Mouse (Mus musculus): Measurements from ENCODE around the gene Arid3a.

The Arid3a gene

GRCm38 (mm10) chr10:79979401-79980155, 52.7 kb downstream of the Arid3a start:
- no peak for DNase-seq

GRCm38 (mm10) chr10:79983205-79983604, 56.4 kb downstream of the Arid3a start:
- peak; percentile 54 to 61 for DNase-seq

- peak; percentile 80 to 87 for DNase-seq
Measured at GRCm38 (mm10) chr10:79983670-79984069, 56.8 kb downstream of the Arid3a start.

DNA sequence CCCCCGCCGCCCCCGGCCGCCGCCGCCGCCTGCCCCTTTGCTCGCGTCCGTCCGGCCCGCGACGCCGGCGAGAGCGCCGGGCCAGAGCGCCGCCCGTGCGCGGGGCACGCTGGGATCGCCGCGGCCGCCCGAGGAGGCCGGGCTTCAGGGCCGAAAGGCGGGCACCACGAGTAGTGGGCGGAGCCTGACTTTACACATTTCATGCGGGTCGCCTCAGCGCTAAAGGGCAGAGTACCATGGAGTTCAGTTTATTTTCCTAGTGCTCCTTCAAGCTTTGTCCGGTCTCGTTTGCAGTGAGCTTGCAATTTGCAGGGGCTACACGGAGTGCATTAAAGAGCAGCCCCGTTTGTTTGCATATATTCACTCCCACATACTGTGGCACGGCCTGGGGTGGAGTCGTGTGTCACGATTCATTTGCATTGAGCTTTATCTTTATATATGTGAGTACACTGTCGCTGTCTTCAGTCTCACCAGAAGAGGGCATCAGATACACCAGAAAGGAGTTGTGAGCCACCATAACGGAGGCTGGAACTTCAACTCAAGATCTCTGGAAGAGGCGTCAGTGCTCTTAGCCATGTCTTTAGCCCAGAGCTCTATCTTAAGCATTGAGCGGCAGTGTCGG, 57.5 kb downstream of the Arid3a start, which contains the start of gene Tmem259:
Tmem259 (minus strand) TSS at position 136 of the 622 bp plus-strand sequence.
- DNase-seq = peak; percentile 90 to 93

- DNase-seq = peak; percentile 96 to 98
Measured at GRCm38 (mm10) chr10:79984871-79985270, 58.0 kb downstream of the Arid3a start.

DNA sequence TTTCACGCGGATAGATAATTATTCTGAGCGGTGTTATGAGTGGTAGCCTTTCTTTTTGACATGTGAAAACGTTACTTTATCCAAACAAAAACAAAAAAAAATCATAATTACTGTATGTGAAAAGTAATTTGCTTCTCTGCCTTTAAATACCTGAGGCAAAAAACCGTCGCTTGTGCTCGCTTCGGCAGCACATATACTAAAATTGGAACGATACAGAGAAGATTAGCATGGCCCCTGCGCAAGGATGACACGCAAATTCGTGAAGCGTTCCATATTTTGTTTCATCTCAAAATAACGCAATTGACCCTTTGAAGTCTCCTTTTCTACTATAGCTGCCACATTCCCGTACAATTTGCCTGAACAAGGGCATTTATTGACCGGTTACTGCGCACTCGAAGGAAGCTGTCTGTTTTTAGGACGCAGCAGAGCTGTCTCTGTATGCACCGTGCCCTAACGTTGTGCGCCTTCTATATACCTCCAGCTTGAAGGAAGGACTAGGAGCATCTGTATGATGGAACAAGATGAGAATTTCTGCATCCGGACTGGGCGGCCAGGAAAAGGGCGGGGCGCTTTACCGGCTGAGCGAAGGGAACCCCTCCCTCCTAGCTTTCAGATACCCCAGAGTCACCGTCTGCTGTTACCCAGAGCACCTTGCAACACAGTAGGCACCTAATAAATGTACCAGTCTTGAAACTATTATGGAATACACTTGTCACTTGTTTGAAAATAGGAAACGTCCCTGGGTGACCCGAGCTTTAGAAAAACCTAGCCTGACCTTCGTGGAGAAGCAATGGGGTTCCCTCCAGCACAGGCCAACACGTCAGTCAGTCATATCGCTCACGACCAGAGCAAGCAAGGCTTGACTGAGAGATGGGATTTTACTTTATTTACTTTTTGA, 58.7 kb downstream of the Arid3a start:
- peak; percentile 79 to 85 for DNase-seq

DNA sequence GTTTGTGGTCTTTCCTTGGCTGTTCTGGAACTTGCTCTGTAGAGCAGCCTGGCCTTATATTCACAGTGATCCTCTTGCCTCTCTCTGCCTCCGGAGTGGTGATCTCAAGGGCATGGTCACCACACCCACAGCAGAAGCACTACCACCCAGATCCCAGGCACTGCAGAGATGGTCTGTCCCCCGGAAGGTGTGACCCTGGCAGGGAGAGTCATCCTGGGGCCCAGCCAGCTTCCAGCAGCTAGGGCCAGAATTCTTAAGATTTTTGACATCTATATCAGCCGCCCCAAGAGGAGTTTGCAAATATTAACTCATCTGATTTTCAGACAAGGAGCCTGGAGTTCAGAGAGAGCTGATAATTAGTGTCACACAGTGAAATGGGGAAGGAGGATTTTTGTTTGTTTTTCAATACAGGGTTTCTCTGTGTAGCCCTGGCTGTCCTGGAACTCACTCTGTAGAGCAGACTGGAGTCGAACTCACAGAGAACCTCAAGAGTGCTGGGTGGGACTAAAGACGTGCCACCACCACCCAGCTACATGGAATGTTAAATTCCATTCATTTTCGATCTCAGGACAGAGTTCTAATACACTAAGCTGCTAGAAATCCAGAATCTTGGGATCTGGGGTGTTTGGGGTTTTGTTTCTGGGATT, 59.5 kb downstream of the Arid3a start:
- DNase-seq = peak; percentile 59 to 64

GRCm38 (mm10) chr10:79986963-79987362, 60.1 kb downstream of the Arid3a start:
- peak; percentile 94 to 97 for DNase-seq

GRCm38 (mm10) chr10:79987771-79988505, 61.1 kb downstream of the Arid3a start:
- DNase-seq = peak in 1 of 2 experiments; percentile 21

DNA sequence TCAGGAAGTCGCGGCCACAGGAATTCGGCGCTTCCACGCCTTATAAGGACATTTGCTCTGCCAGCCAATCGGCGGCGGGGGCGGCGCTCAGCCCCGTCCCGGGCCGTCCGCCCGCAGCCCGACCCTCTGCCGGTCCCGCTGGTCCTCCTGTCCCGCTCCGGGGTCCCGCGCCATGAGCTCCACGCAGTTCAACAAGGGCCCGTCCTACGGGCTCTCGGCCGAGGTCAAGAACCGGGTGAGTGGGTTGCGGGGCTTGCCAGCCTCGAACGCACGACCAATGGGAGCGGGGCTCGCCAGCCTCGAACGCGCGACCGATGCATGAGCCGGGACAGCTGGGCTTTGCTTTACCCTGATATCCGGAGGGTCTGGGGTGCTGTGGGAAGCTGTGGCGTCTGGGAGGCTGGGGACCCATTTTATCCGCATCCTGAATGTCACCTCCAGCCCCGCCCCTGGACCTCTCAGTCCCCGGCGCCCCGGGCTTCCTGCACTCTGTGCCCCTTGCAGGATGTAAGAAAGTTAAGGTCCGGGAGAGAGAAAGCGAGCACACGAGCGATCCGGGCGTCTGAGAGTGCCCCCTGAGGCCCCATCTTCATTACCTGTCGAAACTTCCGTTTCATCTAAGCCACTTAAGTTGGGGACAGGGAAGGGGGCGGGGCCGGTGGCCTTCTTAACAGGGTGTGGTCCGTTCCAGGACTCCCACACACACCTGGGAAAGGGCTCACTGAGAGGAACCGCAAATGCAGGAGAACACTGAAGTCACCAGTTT, 61.8 kb downstream of the Arid3a start, which contains the start of gene Cnn2:
Cnn2 (plus strand) TSS at position 79 of the 766 bp plus-strand sequence.
- no peak for DNase-seq

DNA sequence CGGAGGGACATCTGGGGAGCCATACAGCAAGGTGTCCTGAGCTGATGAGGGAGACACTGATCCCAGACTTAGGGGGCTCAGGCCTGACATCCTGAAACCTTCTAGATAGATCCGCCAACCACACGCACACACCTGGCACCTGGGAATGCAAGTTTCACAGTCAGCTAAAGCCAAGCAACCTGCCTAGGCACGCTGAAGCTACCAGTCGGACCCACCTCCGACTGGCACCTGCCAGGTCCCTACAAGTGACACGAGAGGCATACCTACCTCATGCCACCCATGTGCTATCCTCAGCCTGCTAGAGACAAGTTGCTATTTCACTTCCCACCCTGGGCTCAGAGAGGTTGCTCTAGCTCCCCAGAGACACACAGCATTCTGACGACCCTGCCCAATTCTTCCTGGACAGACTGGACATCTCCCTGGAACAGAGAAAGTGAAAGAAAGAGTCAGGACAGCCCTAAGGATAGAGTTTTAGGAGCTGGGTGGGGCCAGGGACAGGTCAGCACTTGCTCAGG, 62.5 kb downstream of the Arid3a start:
- DNase-seq = no peak

DNA sequence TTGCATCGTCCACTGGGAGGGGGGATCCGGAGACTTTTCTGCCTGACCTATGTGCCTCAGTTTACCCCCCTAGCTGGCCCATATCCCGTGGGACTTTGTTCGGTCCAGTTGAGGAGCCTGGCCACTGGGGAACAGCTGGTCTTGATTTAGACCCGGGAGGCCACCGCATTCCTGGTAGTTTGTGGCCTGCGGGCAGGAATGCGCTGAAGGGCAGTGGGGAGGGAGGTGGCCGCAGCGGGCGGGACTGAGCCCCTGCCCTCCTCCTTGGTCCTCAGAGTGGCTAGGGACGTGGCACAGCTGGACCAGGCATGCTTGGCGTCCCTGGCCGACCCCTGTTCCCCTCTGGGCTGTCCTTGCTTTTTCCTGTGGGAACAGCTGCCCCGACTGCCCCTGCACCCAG, 63.0 kb downstream of the Arid3a start:
- DNase-seq = no peak

DNA sequence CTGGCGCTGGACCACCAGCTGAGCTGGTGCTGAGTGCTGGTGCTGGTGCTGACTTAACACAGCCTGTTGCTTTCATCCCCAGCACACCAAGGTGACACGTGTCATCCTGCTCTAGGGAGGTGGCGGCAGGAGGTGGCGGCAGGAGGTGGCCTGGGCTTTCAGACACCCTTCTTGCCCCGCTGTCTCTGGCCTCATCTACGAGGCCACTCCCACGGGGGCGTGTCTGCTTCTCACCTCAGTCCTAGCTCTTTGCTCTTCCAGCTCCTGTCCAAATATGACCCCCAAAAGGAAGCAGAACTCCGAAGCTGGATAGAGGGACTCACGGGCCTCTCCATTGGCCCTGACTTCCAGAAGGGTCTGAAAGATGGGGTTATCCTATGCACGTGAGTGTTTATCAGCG, 64.3 kb downstream of the Arid3a start:
- no peak for DNase-seq

- DNase-seq = no peak
Measured at GRCm38 (mm10) chr10:79991548-79991947, 64.7 kb downstream of the Arid3a start.

GRCm38 (mm10) chr10:79994397-79995115, 67.7 kb downstream of the Arid3a start:
- DNase-seq = peak in 1 of 2 experiments; percentile 50

DNA sequence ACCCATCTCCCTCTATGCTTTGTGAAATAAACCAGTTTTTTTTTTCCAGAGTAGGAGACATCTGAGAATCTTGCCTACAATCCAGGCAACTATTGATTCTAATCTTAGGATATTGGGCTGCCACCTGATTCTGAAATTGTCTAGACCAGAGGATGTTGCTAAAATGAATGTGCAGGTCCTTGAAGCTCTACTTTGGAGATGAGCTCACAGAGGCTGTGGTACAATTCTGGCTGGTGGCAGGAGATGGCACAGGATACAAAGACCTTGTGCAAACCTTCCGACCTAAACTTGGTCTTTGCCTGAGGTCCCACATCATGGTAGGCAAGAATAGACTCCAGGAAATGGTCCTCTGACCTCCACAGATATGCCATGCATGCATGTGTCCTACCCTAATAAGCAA, 68.8 kb downstream of the Arid3a start:
- DNase-seq = no peak

GRCm38 (mm10) chr10:79996272-79997033, 69.6 kb downstream of the Arid3a start, which contains the start of gene Abca7:
Gene Abca7 (plus strand): TSS chr10:79996494.
- DNase-seq = peak; percentile 100

DNA sequence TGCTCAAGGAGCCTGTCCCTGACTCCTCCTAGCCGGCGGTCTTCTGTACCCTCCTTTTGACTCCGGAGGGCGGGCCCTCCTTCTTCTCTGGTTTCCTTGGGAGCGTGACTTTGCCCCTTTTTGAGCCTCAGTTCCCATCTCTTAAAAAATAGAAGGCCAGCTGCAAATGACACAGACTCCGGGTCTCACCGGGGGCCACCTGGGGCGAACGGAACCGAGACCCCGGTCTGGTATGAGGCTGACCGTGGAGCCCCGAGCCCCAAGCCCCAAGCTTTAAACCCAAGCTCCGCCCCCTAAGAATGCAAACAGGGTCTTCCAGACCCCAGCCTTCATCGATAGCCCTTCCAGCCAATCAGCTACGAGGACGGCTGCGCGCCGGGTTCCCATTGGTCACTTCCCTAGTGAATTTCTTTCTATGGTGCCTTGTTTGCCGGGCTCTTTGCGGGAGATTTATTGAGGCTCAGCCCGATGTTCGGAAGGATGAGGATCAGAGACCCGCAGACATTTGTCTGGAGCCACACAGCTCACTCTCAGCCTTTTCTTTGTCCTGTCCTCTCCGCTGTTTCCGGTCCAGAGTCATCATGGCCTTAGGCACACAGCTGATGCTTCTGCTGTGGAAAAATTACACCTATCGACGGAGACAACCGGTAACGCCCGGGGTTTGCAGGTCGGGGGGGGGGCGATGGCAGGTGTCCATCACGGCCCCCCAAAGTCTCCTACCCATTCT, 70.4 kb downstream of the Arid3a start:
- peak; percentile 90 to 93 for DNase-seq

All from cerebellum, postnatal 10 days (tissue).